Mouse (Mus musculus): ENCODE measurements around the gene Rgma. TPM values are rescaled to one million over a fixed set of nuclear protein-coding genes. Genes with fewer than 3 reads are reported as not detected.
A peak's percentile ranks its signal among the peaks of the same experiment; 100 is the strongest.

Rgma gene
- total RNA-seq (2021), result 10 to 100 TPM; 39.1 to 54.7 TPM
- long read RNA-seq, experiment 1, transcript Rgma-204 (3 exons, 3,371 nt), result major isoform, 6 of 13 reads
- long read RNA-seq, experiment 1, partial matches to known transcripts, result 0 of 13 reads
- long read RNA-seq, experiment 1, other reads (novel, unspliced or antisense), result 7 of 13 reads
- long read RNA-seq, experiment 2, transcript Rgma-204 (3 exons, 3,371 nt), result major isoform, 16 of 32 reads
- long read RNA-seq, experiment 2, partial matches to known transcripts, result 0 of 32 reads
- long read RNA-seq, experiment 2, other reads (novel, unspliced or antisense), result 14 of 32 reads

DNA sequence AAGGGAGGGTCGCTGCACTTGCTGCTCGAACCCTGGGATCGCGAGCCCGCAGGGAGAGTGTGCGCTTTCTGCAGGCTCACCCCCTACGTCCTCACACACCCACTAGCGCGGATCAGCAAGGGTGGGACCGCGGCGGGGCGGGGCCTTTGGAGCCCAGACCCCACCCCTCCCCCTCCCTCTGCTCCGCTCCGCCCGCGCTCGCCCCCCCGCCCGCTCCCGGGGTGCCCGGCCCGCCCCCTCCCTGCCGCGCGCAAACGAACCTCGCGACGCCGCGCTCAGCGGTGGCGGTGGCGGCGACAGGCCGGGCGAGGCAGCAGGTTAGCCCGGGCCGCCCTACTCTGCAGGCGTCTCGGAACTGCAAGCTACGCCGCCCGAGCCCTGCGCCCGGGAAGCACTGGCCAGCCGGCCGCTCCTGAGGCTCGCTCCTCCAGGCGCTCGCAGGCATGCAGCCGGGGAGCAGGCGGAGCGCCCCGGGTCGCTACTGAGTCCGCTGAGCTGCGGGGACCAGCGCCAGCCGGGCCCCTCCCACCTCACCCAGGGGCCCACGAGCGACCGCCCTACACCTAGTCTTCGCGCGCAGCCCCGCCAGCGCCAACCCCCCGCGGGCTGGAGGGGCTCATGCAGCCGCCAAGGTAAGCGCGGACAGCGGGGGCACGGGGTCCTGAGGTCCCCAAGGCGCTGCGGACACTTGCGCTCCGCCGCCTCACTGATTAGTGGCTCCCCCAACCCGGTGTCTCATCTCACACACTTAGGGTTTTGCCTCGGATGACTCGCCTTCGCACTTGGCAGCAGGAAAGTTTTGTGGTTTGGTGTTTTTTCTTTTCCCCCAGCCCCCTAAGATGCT lies at the start of gene Rgma:
Gene Rgma, plus strand, starts transcription at position 253 of the 844 bp plus-strand sequence.
- DNase-seq, result peak; percentile 86

GRCm38 (mm10) chr7:73326236-73326635 lies 49.1 kb upstream of the Rgma start:
- DNase-seq, result peak; percentile 68

DNA sequence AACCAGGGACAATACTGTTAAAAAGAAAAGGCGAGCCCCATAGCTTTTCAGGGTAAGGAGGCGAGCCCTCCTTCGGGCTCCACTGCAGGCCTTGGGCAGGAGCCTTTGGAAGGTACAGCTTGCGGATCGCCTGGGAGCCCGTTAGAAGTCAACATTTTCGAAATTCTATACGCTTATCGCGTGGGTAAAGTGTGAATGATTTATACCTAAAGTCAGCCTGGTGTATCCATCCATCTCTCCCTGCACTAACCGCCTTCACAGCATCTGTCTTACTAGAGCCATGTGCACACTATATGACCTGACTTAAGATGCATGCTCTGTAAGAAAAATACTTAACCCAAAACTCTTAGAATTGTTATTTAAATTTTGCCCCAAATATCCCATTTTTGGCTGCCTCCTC lies 48.6 kb upstream of the Rgma start:
- DNase-seq, result no peak

GRCm38 (mm10) chr7:73327193-73327592 lies 48.1 kb upstream of the Rgma start:
- peak; percentile 82 for DNase-seq

DNA sequence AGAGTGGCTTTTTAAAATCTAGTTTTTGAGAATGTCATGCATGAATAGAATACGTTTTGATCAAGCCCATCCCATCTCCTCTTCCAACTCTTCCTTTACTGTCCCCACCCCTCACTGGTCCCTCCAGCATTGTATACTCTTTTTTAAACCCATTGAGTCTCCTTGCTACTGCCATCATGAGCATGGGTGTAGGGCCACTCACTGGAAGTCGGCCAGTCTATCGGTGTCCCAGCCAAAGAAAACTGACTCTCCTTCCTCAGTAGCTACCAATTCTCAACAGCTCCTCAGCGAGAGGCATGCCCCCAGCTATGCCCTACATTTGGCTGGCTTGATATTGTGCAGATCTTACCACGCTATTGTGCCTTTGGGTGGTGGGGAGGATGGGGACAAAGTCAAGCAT lies 47.7 kb upstream of the Rgma start:
- DNase-seq, result peak; percentile 41

- no peak for DNase-seq
Measured at GRCm38 (mm10) chr7:73328653-73329207, 46.6 kb upstream of the Rgma start.

- peak; percentile 77 for DNase-seq
Measured at GRCm38 (mm10) chr7:73330754-73331153, 44.6 kb upstream of the Rgma start.

DNA sequence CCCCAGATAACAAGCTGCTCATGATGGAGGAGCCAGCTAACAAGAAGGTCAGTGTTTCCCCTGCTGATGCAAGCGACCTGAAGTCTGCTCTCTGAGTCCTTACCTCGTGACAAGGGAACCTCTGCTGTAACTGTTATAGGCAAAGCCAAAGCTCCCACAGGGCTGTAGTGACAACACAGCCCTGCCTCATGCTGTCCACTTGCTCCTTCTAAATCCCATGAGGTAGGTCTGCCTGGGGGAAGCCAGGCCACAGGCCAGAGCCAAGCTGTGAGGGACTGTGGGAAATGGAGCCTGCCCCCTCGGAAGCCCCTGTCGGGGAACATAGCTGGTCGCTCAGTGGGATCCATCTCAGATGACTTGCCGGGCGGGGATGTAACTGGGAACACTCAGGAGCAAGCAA lies 43.7 kb upstream of the Rgma start:
- peak; percentile 17 for DNase-seq

DNA sequence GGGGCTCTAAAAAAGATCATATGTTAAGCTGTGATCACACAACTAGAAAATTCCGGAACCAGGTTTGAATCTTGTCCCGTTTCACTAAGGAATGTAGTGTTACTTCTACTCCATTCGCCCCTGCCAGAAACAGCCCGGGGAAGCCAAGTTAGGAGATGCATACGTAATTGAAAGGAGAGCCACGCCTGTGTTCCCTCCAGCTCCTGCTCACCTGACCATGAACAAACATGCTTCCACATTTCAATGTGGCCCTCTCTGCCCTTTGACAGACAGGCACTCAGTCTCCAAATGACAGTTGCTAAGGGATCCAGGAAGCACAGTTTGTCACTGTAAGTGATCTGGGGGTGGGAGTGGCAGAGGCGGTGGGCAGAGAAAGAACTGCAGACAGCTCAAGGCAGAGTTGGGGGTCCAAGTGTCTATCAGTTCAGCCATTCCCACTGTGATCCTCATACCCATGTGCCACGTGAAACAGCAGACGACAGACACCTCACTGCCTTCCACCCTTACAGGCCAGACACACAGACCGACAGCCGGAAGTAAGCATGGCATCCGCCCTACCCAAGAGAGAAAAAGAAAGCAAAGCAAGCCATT lies 41.8 kb upstream of the Rgma start:
- DNase-seq, result no peak

DNA sequence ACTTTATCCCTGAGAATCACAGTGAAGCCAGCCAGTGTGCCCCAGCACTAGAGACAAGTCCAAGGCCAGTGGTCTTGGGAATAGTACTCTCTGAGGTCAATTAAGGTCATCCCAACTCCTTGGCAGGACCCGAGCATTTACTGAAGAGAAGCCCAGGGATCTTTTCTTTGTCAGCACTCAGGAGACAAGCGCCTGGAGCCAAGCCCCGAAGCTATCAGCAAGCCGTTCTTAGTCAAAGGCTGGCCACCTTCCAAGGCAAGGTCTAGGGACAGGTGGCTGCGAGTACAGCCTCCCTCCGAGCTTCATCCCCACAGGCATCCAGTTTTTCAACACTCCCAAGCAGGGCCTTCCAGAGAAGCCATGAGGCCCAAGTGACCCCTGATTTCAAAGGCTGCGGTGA lies 40.4 kb upstream of the Rgma start:
- peak; percentile 75 for DNase-seq

- DNase-seq, result no peak
Measured at GRCm38 (mm10) chr7:73336380-73336779, 38.9 kb upstream of the Rgma start.

GRCm38 (mm10) chr7:73338353-73338752 lies 37.0 kb upstream of the Rgma start:
- no peak for DNase-seq

GRCm38 (mm10) chr7:73343852-73344251 lies 31.5 kb upstream of the Rgma start:
- DNase-seq, result no peak

DNA sequence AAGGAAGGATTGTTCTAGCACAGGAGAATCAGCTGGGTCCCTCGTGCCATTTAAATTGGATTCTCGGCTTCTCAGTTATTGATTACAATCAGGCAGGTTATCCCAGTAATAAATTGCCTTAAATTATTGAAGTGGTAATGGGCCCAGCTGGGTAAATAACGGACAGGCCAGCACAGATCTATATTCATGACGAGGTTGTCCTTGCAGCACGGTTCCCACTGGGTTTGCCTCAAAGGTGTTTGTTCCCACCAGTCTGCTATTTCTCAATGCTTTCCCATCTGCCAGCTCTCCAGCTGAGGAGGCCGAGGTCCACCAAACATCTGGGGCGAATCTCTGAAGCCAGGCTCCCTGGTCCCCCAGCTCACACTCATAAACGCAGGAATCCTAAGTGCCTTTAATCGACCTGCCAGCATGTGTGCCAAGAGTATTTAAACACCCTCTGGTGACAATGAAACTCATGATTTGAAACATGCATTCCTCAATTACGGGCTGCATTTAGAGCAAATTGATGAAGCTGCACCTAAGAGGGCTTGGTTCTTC lies 26.7 kb upstream of the Rgma start:
- DNase-seq, result peak; percentile 49

GRCm38 (mm10) chr7:73349158-73349557 lies 26.2 kb upstream of the Rgma start:
- DNase-seq, result no peak

- DNase-seq, result no peak
Measured at GRCm38 (mm10) chr7:73355229-73355628, 20.1 kb upstream of the Rgma start.

DNA sequence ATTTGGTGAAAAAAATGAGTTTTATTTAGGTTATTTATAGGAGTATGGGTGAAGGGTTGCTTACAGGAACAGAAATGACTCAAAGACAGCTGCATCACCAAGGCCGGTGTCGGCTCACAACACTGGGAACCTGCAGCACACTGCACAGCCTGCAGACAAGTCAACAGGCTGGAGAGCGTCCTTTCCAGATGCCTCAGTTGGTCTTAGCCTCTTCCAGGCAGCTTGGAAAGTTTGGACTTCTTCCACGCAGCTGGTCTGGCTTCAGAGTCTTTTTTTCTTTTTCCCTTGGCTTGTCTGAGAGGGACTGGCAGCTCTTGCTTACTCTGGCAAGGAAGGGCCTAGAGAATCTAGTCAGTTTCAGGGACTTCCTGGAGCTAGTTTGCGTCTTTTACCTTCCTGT lies 18.4 kb upstream of the Rgma start:
- DNase-seq, result peak; percentile 56

DNA sequence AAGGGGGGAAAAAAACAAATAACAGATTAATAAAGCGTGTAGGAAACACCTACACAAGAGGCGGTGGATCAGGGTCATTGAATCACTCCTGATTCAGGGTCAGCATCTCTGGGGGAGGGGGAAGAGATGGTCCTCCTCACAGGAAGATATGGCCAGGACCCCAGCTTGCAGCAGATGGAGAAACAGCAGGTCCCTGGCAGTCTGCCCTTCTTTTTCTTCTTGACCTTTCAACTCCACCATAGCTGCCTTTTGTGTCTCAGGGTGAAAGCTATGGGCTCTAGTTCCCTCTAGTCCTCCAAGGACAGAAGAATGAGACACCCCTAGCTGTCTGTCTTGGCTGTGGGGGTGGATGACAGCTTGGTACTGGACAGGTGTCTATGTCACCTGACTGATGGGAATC lies 17.7 kb upstream of the Rgma start:
- DNase-seq, result no peak

- DNase-seq, result no peak
Measured at GRCm38 (mm10) chr7:73365511-73365910, 9.8 kb upstream of the Rgma start.

- no peak for DNase-seq
Measured at GRCm38 (mm10) chr7:73365965-73366364, 9.3 kb upstream of the Rgma start.

DNA sequence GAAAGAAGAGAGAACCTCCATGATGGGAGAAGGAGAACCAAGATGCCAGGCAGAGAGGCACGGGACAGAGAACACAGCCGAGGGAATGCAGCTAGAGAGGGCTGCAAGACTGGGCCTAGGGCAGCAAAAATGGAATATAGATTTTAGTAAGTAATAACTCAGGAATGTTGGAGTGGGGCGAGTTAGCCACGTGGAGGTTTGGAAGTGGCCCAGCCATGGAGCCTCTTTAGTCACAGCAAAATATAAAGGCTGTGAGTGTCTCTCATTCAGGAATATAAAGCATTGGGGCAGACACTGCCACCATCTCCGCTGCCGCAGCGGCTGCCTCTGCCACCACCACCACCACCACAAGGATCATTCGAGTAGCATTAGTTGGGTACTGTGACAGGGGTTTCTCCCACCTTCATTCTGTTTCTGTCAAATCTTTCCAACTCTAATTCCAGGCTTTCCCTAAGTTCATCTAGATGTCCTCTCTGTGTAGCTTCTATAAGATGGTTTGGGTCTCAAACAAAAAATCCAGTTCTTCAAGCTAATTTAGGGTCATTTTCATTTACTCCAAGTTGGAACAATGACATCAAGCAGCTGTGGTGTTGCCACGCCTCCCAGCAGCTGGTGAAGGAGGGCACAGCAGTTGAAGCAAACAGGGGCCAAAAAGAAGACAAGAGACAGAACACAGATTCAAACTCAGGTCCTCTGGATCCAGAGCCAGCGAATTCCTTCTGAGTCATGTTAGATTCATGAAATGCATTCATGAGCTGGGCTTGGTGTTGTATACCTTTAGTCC lies 7.4 kb upstream of the Rgma start:
- DNase-seq, result no peak

DNA sequence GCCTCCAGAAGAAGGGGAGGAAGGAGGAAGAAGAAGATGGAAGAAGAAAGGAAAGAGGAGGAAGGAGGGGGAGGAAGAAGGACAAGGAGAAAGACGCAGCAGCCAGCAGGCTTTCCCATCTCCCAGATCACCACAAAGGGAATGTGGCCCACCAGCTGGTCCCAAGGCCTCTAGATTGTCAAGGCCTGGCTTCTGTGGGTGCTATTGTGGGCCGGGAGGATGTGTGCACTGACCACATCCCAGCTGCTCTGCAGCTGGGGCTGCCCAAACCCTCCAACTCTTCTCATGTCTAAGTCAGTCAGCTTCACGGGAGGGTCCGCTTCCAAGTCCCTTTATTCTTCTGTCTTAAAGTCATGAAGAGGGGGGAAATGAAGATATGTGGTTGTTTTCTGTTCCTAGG lies 5.3 kb upstream of the Rgma start:
- DNase-seq, result no peak
